ENCODE assay signal across 8 mouse cellular contexts in the genomic region with DNA sequence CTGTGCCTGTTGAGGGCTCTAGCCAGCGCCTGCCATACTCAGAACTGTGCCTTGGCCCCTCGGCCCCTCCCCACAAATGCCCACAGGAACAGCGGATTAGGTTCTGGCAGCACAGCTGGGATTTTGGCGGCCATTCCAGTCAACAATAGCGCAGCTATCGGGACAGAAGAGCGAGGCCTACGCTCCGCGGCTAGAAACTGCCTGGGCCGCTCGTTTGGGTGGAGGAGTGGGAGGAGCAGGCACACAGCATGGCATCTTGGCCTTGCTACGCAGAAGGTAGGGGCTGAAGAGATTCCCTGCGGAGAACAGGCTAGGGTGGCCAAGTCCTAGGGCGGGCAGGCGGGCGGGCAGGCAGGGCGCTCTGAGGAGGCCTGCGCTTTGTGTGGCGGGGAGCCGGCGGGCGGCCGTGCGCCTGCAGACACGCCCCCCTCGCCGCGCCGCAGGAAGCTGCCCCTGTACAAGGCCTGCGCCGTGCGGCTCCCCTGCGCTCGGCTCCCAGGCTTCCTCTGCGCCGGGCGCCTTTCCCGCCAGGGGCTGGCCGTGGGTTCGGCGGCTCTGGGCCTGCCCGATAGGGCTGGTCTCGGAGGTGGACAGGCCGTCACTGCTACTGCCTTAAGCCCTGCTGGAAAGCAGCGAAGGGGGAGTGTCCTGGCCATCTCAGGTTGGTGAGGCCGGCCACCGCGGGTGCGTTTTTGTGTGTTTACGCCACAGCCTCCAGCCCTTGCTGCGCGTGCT. TPM values are rescaled to one million over a fixed set of nuclear protein-coding genes. Genes with fewer than 3 reads are reported as not detected.
DNase-seq lines count a peak whose midpoint lies in the region; ATAC-seq and TF ChIP-seq lines count a peak whose summit lies in the region.

No protein-coding gene starts in this region.

- TF ChIP-seq POLR2A in brain, embryonic 14.5 days (IDR thresholded peaks at IDR 0.05; ENCODE audit: borderline replicate concordance, extremely low read depth, insufficient read depth, insufficient read length, poor library complexity, severe bottlenecking): peak; percentile 78
- no peak; the same call in 1 of the 2 replicates for TF ChIP-seq POLR2A in liver, adult 2 months (IDR thresholded peaks at IDR 0.05; ENCODE audit: extremely low read depth, insufficient read depth, low read length)

- H3K4me2 ChIP-seq in heart, embryonic 11.5 days: peak overlapping the region; percentile 93
- peak overlapping the region; percentile 77 for H3K4me2 ChIP-seq in kidney, embryonic 16.5 days (replicated peaks; ENCODE audit: low read depth, low read length)

- H3K27ac ChIP-seq in heart, embryonic 11.5 days (ENCODE audit: low read depth, low read length): peak overlapping the region; percentile 99
- H3K27ac ChIP-seq in kidney, embryonic 16.5 days (ENCODE audit: low read length): peak overlapping the region; percentile 98
- H3K27ac ChIP-seq in liver, adult 2 months (replicated peaks; ENCODE audit: insufficient read depth, low read depth, low read length): peak overlapping the region; percentile 97

- H3K27me3 ChIP-seq in C2C12 (ENCODE audit: control insufficient read depth, insufficient read depth, insufficient read length): no peaks in the 10 kb centered on the region
- H3K27me3 ChIP-seq in heart, embryonic 11.5 days (ENCODE audit: control insufficient read depth, insufficient read depth, low read length): no peaks in the 10 kb centered on the region
- no peaks in the 10 kb centered on the region for H3K27me3 ChIP-seq in kidney, embryonic 16.5 days (ENCODE audit: insufficient read depth, low read length)
- H3K27me3 ChIP-seq in liver, adult 2 months (ENCODE audit: control insufficient read depth, insufficient read depth, low read length): no peaks in the 10 kb centered on the region

- no peaks in the 10 kb centered on the region for H3K9me3 ChIP-seq in heart, embryonic 11.5 days (replicated peaks; ENCODE audit: control insufficient read depth, low read length)
- no peaks in the 10 kb centered on the region for H3K9me3 ChIP-seq in kidney, embryonic 16.5 days (ENCODE audit: low read length)

- peak overlapping the region; percentile 76 for H3ac ChIP-seq in C2C12 (ENCODE audit: control insufficient read depth, insufficient read length, low read depth)

- H3K4me3 ChIP-seq in C2C12 (ENCODE audit: insufficient read depth, poor library complexity, severe bottlenecking): peak overlapping the region; percentile 35
- peak overlapping the region; percentile 74 for H3K4me3 ChIP-seq in heart, embryonic 11.5 days (ENCODE audit: low read depth, low read length)
- H3K4me3 ChIP-seq in kidney, embryonic 16.5 days (ENCODE audit: low read length): peak overlapping the region; percentile 62
- H3K4me3 ChIP-seq in liver, adult 2 months (ENCODE audit: insufficient read depth, low read depth, low read length): peak overlapping the region; percentile 90

- H3K9ac ChIP-seq in heart, embryonic 11.5 days (ENCODE audit: low read depth, low read length): peak overlapping the region; percentile 93
- H3K9ac ChIP-seq in kidney, embryonic 16.5 days (replicated peaks; ENCODE audit: low read length): peak overlapping the region; percentile 81
- H3K9ac ChIP-seq in liver, adult 2 months (ENCODE audit: low read depth, low read length): peak overlapping the region; percentile 92

- WGBS in heart, embryonic 11.5 days (ENCODE audit: insufficient replicate concordance): under 1% methylated on average over 47 of the region's 53 CpGs
- WGBS in kidney, embryonic 16.5 days: under 1% methylated on average over 49 of the region's 53 CpGs
- WGBS in liver, adult 2 months: under 1% methylated on average over 53 of the region's 53 CpGs

- TF ChIP-seq CTCF in C2C12 (IDR thresholded peaks at IDR 0.05; ENCODE audit: control insufficient read depth, insufficient read depth, insufficient read length): no peak
- TF ChIP-seq CTCF in brain, embryonic 14.5 days (IDR thresholded peaks at IDR 0.05; ENCODE audit: borderline replicate concordance, extremely low read depth, insufficient read depth, insufficient read length): no peak
- TF ChIP-seq CTCF in liver, adult 2 months (IDR thresholded peaks at IDR 0.05; ENCODE audit: low read depth, low read length): no peak

- peaks cover 87% of the 10 kb centered on the region for H3K79me2 ChIP-seq in C2C12 (ENCODE audit: control insufficient read depth, insufficient read depth)
- H3K79me2 ChIP-seq in liver, adult 2 months (ENCODE audit: control insufficient read depth, insufficient read depth, low read length): peaks cover 24% of the 10 kb centered on the region; the same call in 1 of the 2 replicates

- H3K79me3 ChIP-seq in C2C12 (ENCODE audit: low read depth): peaks cover 71% of the 10 kb centered on the region

- H3K4me1 ChIP-seq in heart, embryonic 11.5 days (ENCODE audit: control insufficient read depth, insufficient read depth, low read length): peaks cover 30% of the 10 kb centered on the region
- H3K4me1 ChIP-seq in kidney, embryonic 16.5 days (ENCODE audit: insufficient read depth, low read length): peaks cover 42% of the 10 kb centered on the region
- peaks cover 24% of the 10 kb centered on the region for H3K4me1 ChIP-seq in liver, adult 2 months (ENCODE audit: control insufficient read depth, insufficient read depth, low read length)

- no peaks in the 10 kb centered on the region for H3K36me3 ChIP-seq in C2C12 (ENCODE audit: control insufficient read depth, insufficient read depth)
- H3K36me3 ChIP-seq in heart, embryonic 11.5 days (ENCODE audit: control insufficient read depth, insufficient read depth, low read length): no peaks in the 10 kb centered on the region
- no peaks in the 10 kb centered on the region for H3K36me3 ChIP-seq in kidney, embryonic 16.5 days (ENCODE audit: insufficient read depth, low read length)
- no peaks in the 10 kb centered on the region for H3K36me3 ChIP-seq in liver, adult 2 months (ENCODE audit: control insufficient read depth, insufficient read depth, low read length)

- peak; percentile 56 for ATAC-seq in erythroblast, adult 5-6 weeks (replicated peaks; ENCODE audit: low FRiP score, poor library complexity, severe bottlenecking)
- peak; percentile 89 for ATAC-seq in heart, embryonic 11.5 days (replicated peaks; ENCODE audit: insufficient number of reproducible peaks, low FRiP score, low TSS enrichment)
- ATAC-seq in kidney, embryonic 16.5 days (ENCODE audit: low FRiP score, low TSS enrichment): peak; percentile 95
- peak; percentile 46 for ATAC-seq in monocyte, adult 5-6 weeks (replicated peaks; ENCODE audit: insufficient number of reproducible peaks, low FRiP score, low TSS enrichment, poor library complexity, severe bottlenecking)

- peak; percentile 96 for DNase-seq in brain, embryonic 14.5 days (ENCODE audit: low read depth)
- peak; percentile 81 for DNase-seq in liver, adult 2 months (ENCODE audit: extremely low read depth, low read depth, low spot score)
- DNase-seq in spleen, postnatal 36 days (ENCODE audit: low spot score in 2 of 2): peak; percentile 78 to 84

TF ChIP-seq in C2C12, 6 proteins besides CTCF, POLR2A, EP300 and RAD21:
- TF ChIP-seq MAX (IDR thresholded peaks at IDR 0.05): peak; percentile 36
- no peak for TF ChIP-seq MYOG (IDR thresholded peaks at IDR 0.05; ENCODE audit: control insufficient read depth, extremely low read depth, insufficient read length)
- no peak for TF ChIP-seq CEBPB (IDR thresholded peaks at IDR 0.05; ENCODE audit: low read depth)
- TF ChIP-seq FOSL1 (IDR thresholded peaks at IDR 0.05; ENCODE audit: insufficient read depth, low read length, poor library complexity, severe bottlenecking): no peak

RNA-seq across cellular contexts. Expression of a gene that starts 36.0 kb away (rescaled TPM):
- polyA plus RNA-seq in C2C12 (2012; fragmentation: generic; extraction: Trizol): 80.4 TPM
- 72.1 and 104 TPM in 2 replicates for polyA plus RNA-seq in brain, embryonic 14.5 days (2012; rRNA removed)
- 22.3 and 42.0 TPM in 2 replicates for total RNA-seq in erythroblast, adult 5-6 weeks (2015; ENCODE audit: low replicate concordance)
- total RNA-seq in erythroblast, adult 5-6 weeks (2017; ENCODE audit: low replicate concordance): 64.5 and 110 TPM in 2 replicates
- polyA plus RNA-seq in heart, embryonic 11.5 days (2014; fragmentation: Nextera tagmentation; extraction: Ambion mirVana): 58.0 and 64.1 TPM in 2 replicates
- polyA plus RNA-seq in kidney, embryonic 16.5 days (2015; fragmentation: Nextera tagmentation; extraction: Ambion mirVana): 72.1 and 75.6 TPM in 2 replicates
- total RNA-seq in liver, adult 2 months (2014; rRNA removed): 31.8 and 34.8 TPM in 2 replicates
- 22.2 and 26.7 TPM in 2 replicates for polyA plus RNA-seq in liver, adult 2 months (2012; rRNA removed)
- 118 to 218 TPM (median 126 TPM) in 3 replicates for total RNA-seq in monocyte, adult 5-6 weeks (2017)

RNA-seq across cellular contexts. Expression of a gene that starts 36.2 kb away (rescaled TPM):
- 1.7 TPM for polyA plus RNA-seq in C2C12 (2012; fragmentation: generic; extraction: Trizol)
- 10.8 and 13.1 TPM in 2 replicates for polyA plus RNA-seq in brain, embryonic 14.5 days (2012; rRNA removed)
- total RNA-seq in erythroblast, adult 5-6 weeks (2015; ENCODE audit: low replicate concordance): not detected in 2 replicates
- not detected in 2 replicates for total RNA-seq in erythroblast, adult 5-6 weeks (2017; ENCODE audit: low replicate concordance)
- polyA plus RNA-seq in heart, embryonic 11.5 days (2014; fragmentation: Nextera tagmentation; extraction: Ambion mirVana): 5.3 and 6.5 TPM in 2 replicates
- polyA plus RNA-seq in kidney, embryonic 16.5 days (2015; fragmentation: Nextera tagmentation; extraction: Ambion mirVana): 10.8 and 13.9 TPM in 2 replicates
- 3.1 and 3.3 TPM in 2 replicates for total RNA-seq in liver, adult 2 months (2014; rRNA removed)
- 5.2 and 5.3 TPM in 2 replicates for polyA plus RNA-seq in liver, adult 2 months (2012; rRNA removed)
- total RNA-seq in monocyte, adult 5-6 weeks (2017): 0.38 to 8.0 TPM (median 2.7 TPM) in 3 replicates

RNA-seq across cellular contexts. Expression of a gene that starts 48.6 kb away (rescaled TPM):
- polyA plus RNA-seq in C2C12 (2012; fragmentation: generic; extraction: Trizol): 0.95 TPM
- 18.4 and 19.6 TPM in 2 replicates for polyA plus RNA-seq in brain, embryonic 14.5 days (2012; rRNA removed)
- 7.7 TPM in 1 of 2 replicates, not detected in the other for total RNA-seq in erythroblast, adult 5-6 weeks (2015; ENCODE audit: low replicate concordance)
- 5.4 and 9.0 TPM in 2 replicates for total RNA-seq in erythroblast, adult 5-6 weeks (2017; ENCODE audit: low replicate concordance)
- polyA plus RNA-seq in heart, embryonic 11.5 days (2014; fragmentation: Nextera tagmentation; extraction: Ambion mirVana): 1.4 and 1.7 TPM in 2 replicates
- 3.0 and 3.3 TPM in 2 replicates for polyA plus RNA-seq in kidney, embryonic 16.5 days (2015; fragmentation: Nextera tagmentation; extraction: Ambion mirVana)
- total RNA-seq in liver, adult 2 months (2014; rRNA removed): 15.7 TPM in 2 replicates
- polyA plus RNA-seq in liver, adult 2 months (2012; rRNA removed): 14.2 and 26.4 TPM in 2 replicates
- 3.0 to 5.8 TPM (median 3.8 TPM) in 3 replicates for total RNA-seq in monocyte, adult 5-6 weeks (2017)

Comparison
In these comparisons a context has a peak if more than half of its experiments do, and no peak if none do; other contexts are left out.
1. Peak in every context shown above with its lines: DNase-seq, ATAC-seq, H3K4me3 ChIP-seq and H3K27ac ChIP-seq.
2. H3K4me3 ChIP-seq: peak in every context shown above with its lines; median percentile 90 in liver, adult 2 months; 74 in heart, embryonic 11.5 days; 62 in kidney, embryonic 16.5 days; 35 in C2C12.